Mouse (Mus musculus) lung, postnatal 0 days (tissue): ENCODE data around the gene Stra6.

ENCODE experiments used
- CTCF ChIP-seq: IDR thresholded peaks from 2 replicates; pipeline ENCODE4 v1.5.1; 2016; ENCODE audit warnings: antibody characterized with exemption, mild to moderate bottlenecking
- EP300 ChIP-seq: IDR thresholded peaks from 2 replicates; pipeline ENCODE4 v1.6.1; 2016; ENCODE audit warnings: antibody characterized with exemption, mild to moderate bottlenecking, control low read depth

DNA sequence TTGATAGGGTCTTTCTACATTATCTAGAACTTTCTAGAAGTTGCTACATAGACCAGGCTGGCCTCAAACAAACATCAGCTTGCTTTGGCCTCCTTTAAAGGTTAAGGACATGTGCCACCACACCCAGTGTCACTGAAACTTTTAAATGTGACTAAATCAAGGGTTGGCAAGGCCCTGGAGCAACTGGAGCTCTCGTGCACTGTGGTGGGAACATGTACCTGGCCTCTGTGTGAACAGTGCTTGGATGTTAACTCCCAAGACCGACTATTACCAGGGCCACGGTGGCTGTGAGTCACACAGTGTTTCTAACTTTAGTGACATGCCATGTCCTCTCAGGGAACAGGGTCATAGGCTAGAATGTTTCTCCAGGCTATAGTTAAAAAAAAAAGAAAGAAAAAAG lies 46.6 kb upstream of the Stra6 start:
- TF ChIP-seq CTCF = no peak
- no peak for TF ChIP-seq EP300
